Mouse (Mus musculus): Measurements from ENCODE around the gene Abcc8. TPM values are rescaled to one million over a fixed set of nuclear protein-coding genes. Genes with fewer than 3 reads are reported as not detected.

Gene Abcc8
- polyA plus RNA-seq, 1 experiment from 2014 or later: 1.7 TPM

DNA sequence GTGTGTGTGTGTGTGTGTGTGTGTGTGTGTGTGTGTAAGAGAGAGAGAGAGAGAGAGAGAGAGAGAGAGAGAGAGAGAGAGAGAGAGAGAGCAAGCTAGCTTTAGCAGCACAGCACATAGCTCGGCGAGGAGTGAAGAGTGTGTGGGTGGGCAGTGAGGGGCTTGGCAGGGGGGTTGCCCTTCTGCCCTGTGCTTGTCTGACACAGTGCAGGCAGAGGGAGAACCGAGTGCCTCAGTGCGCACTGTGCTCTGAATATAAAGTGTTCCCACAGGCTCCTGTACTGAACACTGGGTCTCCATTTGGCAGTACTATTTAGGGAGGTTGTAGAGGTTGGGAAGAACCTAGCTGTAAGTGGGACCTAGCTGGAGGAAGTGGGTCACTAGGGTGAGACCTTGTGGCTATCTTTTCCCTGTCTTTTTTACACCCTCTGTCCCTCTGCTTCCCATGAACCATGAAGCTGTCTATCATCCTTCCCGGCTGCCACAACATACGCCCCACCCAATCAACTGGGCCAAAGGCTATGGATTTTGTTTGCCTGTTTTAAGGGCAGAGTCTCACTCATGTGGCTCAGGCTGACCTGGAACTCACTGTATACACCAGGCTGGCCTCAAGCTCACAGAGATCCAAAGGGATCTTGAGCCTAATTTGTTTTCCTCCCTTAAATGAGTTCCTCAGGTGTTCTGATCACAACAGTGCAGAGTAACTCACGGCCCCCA lies 50.2 kb downstream of the Abcc8 start:
- Histone ChIP-seq H3K4me2 (replicated peaks) (no peak overlapping the region), H3K4me1 (peaks cover 15% of the 10 kb centered on the region), H3K9me3 (replicated peaks) (no peaks in the 10 kb centered on the region), H3K36me3 (no peaks in the 10 kb centered on the region), H3K27me3 (peaks cover 3% of the 10 kb centered on the region; the same call in 1 of the 2 replicates), H3K4me3 (replicated peaks) (no peak overlapping the region), H3K27ac (replicated peaks) (no peak overlapping the region), H3K9ac (no peak overlapping the region)
- 47% methylated on average over 7 of the region's 7 CpGs for WGBS
- no peak for ATAC-seq (ENCODE audit: insufficient number of reproducible peaks, low FRiP score, low TSS enrichment, low read depth)

DNA sequence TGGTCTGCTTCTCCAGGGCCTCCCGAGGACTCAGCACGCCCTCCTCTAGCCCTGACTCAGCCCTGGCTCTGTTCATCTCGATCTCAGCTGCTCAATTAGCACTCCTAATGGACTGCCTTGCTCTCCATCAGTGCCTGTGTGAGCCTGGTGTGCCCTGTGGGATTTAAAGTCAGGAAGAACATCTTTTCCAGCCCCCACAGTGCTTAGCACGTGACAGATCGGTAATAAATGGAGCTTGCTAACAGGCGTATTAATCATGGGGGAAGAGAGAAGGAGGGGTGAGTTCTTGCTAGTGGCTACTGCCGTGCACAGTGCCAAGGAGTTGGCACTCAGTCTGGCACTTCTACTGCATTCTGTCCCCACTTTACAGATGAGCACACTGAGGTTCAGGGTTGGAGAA lies 51.6 kb downstream of the Abcc8 start:
- no peak overlapping the region for H3K4me2 ChIP-seq (replicated peaks)
- no peak for ATAC-seq (ENCODE audit: insufficient number of reproducible peaks, low FRiP score, low TSS enrichment, low read depth)
- H3K9me3 ChIP-seq (replicated peaks): no peaks in the 10 kb centered on the region
- no peak overlapping the region for H3K9ac ChIP-seq
- peaks cover 9% of the 10 kb centered on the region; the same call in 1 of the 2 replicates for H3K4me1 ChIP-seq
- H3K27me3 ChIP-seq: no peaks in the 10 kb centered on the region; the same call in 1 of the 2 replicates
- no peak overlapping the region for H3K4me3 ChIP-seq (replicated peaks)
- no peak overlapping the region for H3K27ac ChIP-seq (replicated peaks)
- 52% methylated on average over 7 of the region's 7 CpGs for WGBS
- no peaks in the 10 kb centered on the region for H3K36me3 ChIP-seq

DNA sequence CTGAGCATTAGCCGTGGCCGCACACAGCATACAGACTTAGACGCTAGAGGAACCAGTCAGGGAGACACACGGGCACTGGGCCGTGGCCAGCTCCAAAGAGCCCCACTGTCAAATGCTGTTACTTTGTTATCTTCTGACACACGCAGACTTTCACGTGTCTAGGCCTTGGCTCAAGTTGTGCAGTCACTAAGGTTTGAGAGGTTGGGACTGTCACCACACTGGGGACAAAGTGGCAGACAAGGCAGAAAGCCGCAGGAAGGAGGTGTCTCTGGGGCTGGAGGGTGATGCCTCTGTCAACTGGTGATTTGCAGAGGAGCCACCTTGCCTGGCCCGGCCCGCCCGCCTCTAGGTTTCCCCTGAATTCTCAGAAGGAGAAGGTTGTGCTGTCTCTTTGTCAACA lies 54.5 kb downstream of the Abcc8 start:
- H3K36me3 ChIP-seq: no peaks in the 10 kb centered on the region

DNA sequence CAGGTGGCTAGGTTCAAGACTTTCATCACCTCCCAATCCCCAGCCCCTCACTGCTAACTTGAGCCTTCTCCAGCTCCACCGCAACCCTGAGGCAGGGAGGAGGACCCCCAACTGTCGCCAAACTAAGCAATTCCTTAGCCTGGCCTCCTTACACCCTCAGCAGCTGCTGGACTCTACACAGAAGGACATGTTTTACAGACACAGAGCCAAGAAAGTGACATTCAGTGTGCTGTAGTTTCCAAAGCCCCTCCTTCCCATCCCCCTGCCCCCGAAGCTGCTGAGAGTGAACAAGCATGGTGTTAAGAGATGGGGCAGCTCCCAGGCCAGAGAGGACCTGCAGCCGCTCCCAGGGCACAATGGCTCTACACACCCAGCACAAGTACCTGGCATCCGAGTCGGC lies 55.4 kb downstream of the Abcc8 start:
- H3K4me3 ChIP-seq (replicated peaks): no peak overlapping the region
- ATAC-seq (ENCODE audit: insufficient number of reproducible peaks, low FRiP score, low TSS enrichment, low read depth): no peak
- WGBS: 82% methylated on average over 6 of the region's 6 CpGs

More for the DNA sequence above, 54.5 kb downstream of the Abcc8 start:
- H3K4me2 ChIP-seq (replicated peaks): no peak overlapping the region
- no peak for ATAC-seq (ENCODE audit: insufficient number of reproducible peaks, low FRiP score, low TSS enrichment, low read depth)
- WGBS: 82% methylated on average over 11 of the region's 11 CpGs
- H3K9ac ChIP-seq: no peak overlapping the region
- H3K27me3 ChIP-seq: no peaks in the 10 kb centered on the region; the same call in 1 of the 2 replicates
- no peak overlapping the region for H3K4me3 ChIP-seq (replicated peaks)
- H3K9me3 ChIP-seq (replicated peaks): no peaks in the 10 kb centered on the region
- H3K4me1 ChIP-seq: no peaks in the 10 kb centered on the region
- H3K27ac ChIP-seq (replicated peaks): no peak overlapping the region

DNA sequence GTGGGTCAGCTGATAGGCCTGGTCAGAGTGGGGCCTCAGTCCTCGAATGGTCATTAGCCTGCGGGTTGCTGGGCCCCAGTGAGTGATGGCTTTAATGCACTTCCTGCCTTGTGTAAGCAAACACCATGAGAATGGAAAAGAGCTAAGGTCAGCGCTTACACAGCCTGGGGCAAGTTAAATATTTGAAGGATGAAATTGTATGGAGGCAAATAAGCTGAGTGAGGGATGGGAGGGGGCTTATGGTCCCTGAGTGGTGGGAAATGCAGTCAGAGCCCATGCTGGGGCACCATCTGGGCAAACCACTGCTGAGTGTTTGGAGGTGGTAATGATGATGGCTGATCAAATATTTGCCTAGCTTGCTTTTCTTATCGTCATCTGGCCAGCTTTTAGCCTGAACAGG lies 56.9 kb downstream of the Abcc8 start:
- H3K9me3 ChIP-seq (replicated peaks): no peaks in the 10 kb centered on the region
- no peaks in the 10 kb centered on the region; the same call in 1 of the 2 replicates for H3K27me3 ChIP-seq
- H3K36me3 ChIP-seq: no peaks in the 10 kb centered on the region
- no peak overlapping the region for H3K27ac ChIP-seq (replicated peaks)
- H3K4me1 ChIP-seq: no peaks in the 10 kb centered on the region
- ATAC-seq (ENCODE audit: insufficient number of reproducible peaks, low FRiP score, low TSS enrichment, low read depth): no peak
- no peak overlapping the region for H3K4me2 ChIP-seq (replicated peaks)
- H3K9ac ChIP-seq: no peak overlapping the region
- WGBS: 34% methylated on average over 4 of the region's 4 CpGs
- H3K4me3 ChIP-seq (replicated peaks): no peak overlapping the region

More for the DNA sequence above, 55.4 kb downstream of the Abcc8 start:
- Histone ChIP-seq H3K4me2 (replicated peaks) (no peak overlapping the region), H3K36me3 (no peaks in the 10 kb centered on the region), H3K27ac (replicated peaks) (no peak overlapping the region), H3K4me1 (no peaks in the 10 kb centered on the region), H3K9ac (no peak overlapping the region), H3K27me3 (no peaks in the 10 kb centered on the region; the same call in 1 of the 2 replicates), H3K9me3 (replicated peaks) (no peaks in the 10 kb centered on the region)

DNA sequence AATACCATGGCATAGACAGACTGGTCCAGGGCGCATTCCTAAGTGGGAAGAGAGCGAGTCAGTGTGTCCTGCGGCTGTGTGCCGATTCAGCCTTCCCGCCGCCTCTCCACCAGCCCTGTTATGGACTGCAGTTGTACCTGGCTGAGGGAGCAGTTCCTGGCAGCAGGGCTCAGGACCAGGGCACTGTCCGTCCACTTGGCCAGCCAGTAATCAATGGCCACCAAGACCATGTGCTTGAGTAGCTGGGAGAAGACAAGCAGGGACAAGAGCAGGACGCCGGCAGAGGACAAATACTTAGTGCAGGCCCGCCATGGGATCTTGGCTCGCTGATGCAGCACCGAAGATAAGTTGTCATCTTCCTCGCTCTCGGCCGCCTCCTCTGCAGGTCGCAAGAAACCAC lies 62.8 kb downstream of the Abcc8 start:
- Histone ChIP-seq H3K27ac (replicated peaks) (no peak overlapping the region), H3K36me3 (no peaks in the 10 kb centered on the region), H3K4me2 (replicated peaks) (no peak overlapping the region), H3K27me3 (no peaks in the 10 kb centered on the region), H3K4me1 (no peaks in the 10 kb centered on the region), H3K9me3 (replicated peaks) (no peaks in the 10 kb centered on the region), H3K9ac (no peak overlapping the region), H3K4me3 (replicated peaks) (no peak overlapping the region)
- WGBS: 95% methylated on average over 16 of the region's 16 CpGs
- ATAC-seq (ENCODE audit: insufficient number of reproducible peaks, low FRiP score, low TSS enrichment, low read depth): no peak

DNA sequence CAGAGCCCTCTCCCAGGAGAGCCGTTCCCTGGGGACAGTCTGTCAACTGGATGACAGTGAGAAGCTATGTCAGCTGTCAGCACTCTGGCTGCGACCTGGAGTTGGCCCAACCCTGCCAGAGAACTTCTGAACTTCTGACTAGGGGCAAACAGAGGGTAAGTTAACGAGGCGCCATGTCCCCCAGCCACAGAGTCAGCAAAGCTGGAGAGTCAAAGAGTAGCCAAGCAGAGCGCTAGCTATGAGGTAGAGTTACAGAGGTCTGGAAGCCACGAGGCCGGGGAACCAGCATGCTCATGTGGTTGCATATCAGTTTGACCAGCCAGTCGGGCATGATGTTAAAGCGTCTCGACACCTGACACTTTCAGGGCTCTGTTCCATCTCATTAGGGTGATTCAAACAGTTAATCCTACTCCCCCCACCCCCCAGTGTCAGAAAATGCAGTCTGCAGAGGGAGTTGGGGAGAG lies 63.7 kb downstream of the Abcc8 start:
- 38% methylated on average over 10 of the region's 10 CpGs for WGBS
- Histone ChIP-seq H3K27me3 (no peaks in the 10 kb centered on the region), H3K4me1 (no peaks in the 10 kb centered on the region), H3K4me2 (replicated peaks) (no peak overlapping the region), H3K4me3 (replicated peaks) (no peak overlapping the region), H3K27ac (replicated peaks) (no peak overlapping the region), H3K36me3 (no peaks in the 10 kb centered on the region), H3K9me3 (replicated peaks) (no peaks in the 10 kb centered on the region), H3K9ac (no peak overlapping the region)
- no peak for ATAC-seq (ENCODE audit: insufficient number of reproducible peaks, low FRiP score, low TSS enrichment, low read depth)

DNA sequence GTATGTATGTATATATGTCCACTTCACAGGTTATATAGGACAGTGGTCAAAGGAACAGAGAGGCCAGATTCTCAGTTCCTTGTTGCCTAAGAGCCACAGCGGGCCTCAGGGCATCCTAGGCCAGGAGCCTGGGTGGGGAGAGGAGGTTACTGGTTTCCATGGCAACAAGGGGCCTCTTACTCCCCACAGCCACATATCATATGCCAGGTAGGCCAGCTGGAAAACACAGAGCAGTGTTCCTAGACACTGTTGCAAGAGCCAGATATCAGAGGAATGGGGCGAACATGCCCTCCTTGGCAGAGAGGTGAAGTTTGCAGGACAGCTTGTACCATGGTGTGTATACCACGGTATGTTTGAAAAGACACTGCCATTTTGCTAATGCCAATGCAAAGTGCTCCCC lies 66.4 kb downstream of the Abcc8 start:
- Histone ChIP-seq H3K27me3 (no peaks in the 10 kb centered on the region), H3K36me3 (no peaks in the 10 kb centered on the region), H3K27ac (replicated peaks) (no peak overlapping the region), H3K4me2 (replicated peaks) (no peak overlapping the region), H3K9me3 (replicated peaks) (no peaks in the 10 kb centered on the region), H3K4me1 (no peaks in the 10 kb centered on the region), H3K9ac (no peak overlapping the region), H3K4me3 (replicated peaks) (no peak overlapping the region)
- ATAC-seq (ENCODE audit: insufficient number of reproducible peaks, low FRiP score, low TSS enrichment, low read depth): no peak
- WGBS: 63% methylated on average over 3 of the region's 3 CpGs

DNA sequence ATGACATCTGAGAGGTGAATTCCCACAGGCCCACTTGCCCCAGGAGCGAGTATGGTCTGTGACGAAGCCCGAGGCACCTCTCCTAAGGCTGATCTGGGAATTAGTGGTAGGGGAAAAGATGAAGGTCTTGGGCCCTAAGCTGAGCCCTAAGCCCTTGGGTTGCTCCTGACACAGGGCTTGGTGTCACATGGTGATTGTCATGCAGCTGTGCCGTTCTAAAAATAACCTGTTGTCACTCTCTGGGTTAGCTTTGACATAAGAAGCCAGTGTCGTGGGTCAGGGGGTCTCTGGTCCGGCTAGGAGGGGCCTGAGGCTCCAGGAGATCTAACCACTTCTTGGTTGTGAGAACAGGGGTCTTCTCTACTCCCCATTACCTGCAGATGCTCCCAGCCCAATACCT lies 67.9 kb downstream of the Abcc8 start:
- 52% methylated on average over 6 of the region's 6 CpGs for WGBS
- Histone ChIP-seq H3K27ac (replicated peaks) (no peak overlapping the region), H3K4me3 (replicated peaks) (no peak overlapping the region), H3K36me3 (no peaks in the 10 kb centered on the region), H3K9ac (no peak overlapping the region), H3K27me3 (no peaks in the 10 kb centered on the region), H3K4me1 (no peaks in the 10 kb centered on the region), H3K4me2 (replicated peaks) (no peak overlapping the region), H3K9me3 (replicated peaks) (no peaks in the 10 kb centered on the region)
- no peak for ATAC-seq (ENCODE audit: insufficient number of reproducible peaks, low FRiP score, low TSS enrichment, low read depth)

DNA sequence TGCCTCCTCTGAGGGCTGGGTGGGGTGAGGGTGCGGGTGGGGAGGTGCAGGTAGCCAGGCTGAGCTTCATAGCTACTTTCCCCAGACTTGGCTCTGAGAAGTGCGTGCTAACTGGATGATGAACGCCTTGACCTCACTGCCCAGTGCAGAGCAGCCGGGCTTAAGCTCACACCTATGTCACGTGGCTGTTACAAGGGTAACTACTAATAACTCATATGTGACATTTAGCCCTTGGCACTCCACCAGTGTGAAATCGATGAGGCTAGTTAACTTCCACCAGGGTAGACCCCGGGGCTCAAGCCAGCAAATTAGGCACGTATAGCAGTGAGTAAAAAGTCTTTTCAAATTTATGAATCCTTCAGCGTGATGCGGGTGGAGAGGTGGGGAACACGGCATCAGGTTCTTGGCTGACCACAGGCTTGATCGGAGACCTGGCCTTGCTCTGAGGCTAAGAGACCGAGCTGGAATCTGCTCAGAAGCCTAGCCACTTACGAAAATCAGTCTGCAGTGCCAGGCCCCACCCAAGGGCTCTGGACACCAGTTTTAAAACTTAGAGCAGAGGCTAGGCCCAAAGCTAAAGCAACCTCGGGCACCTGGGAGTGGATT lies 68.5 kb downstream of the Abcc8 start:
- Histone ChIP-seq H3K4me1 (no peaks in the 10 kb centered on the region), H3K36me3 (no peaks in the 10 kb centered on the region)
- 77% methylated on average over 15 of the region's 15 CpGs for WGBS

DNA sequence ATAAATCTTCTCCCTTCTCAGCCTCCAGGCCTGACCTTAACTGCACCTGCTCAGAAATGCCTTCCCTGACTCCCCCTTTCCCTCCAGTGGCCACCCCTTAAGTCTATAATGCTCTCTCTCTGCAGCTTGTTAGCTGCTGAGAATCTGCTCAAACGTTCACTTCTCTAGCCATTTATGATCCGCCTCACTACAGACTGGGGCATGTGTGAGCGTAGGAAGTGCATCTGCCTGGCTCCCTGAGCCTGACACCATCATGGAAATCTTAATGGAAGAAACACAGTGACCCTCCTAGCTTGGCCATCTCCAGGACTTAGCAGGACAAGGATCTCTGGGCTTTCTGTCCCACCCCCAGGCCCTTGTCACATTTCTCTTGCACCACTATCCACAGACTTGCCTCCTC lies 69.8 kb downstream of the Abcc8 start:
- Histone ChIP-seq H3K27me3 (no peaks in the 10 kb centered on the region), H3K4me2 (replicated peaks) (no peak overlapping the region), H3K4me3 (replicated peaks) (no peak overlapping the region), H3K9me3 (replicated peaks) (no peaks in the 10 kb centered on the region), H3K36me3 (no peaks in the 10 kb centered on the region), H3K27ac (replicated peaks) (no peak overlapping the region), H3K4me1 (no peaks in the 10 kb centered on the region), H3K9ac (no peak overlapping the region)
- WGBS: 70% methylated on average over 3 of the region's 3 CpGs
- ATAC-seq (ENCODE audit: insufficient number of reproducible peaks, low FRiP score, low TSS enrichment, low read depth): no peak

More for the DNA sequence above, 68.5 kb downstream of the Abcc8 start:
- H3K27me3 ChIP-seq: no peaks in the 10 kb centered on the region
- H3K27ac ChIP-seq (replicated peaks): no peak overlapping the region
- no peaks in the 10 kb centered on the region for H3K9me3 ChIP-seq (replicated peaks)
- ATAC-seq (ENCODE audit: insufficient number of reproducible peaks, low FRiP score, low TSS enrichment, low read depth): no peak
- no peak overlapping the region for H3K9ac ChIP-seq
- H3K4me2 ChIP-seq (replicated peaks): no peak overlapping the region
- H3K4me3 ChIP-seq (replicated peaks): no peak overlapping the region
